Mouse (Mus musculus): ENCODE measurements around the gene Tox3.

The Tox3 gene

GRCm38 (mm10) chr8:90348178-90348925, at the start of gene Tox3:
Gene Tox3 (minus strand): TSS chr8:90348343.
- no peak for DNase-seq (ENCODE audit: low spot score)

GRCm38 (mm10) chr8:90392643-90393042, 44.5 kb upstream of the Tox3 start:
- no peak for DNase-seq (ENCODE audit: low spot score)

- DNase-seq (ENCODE audit: low spot score), result no peak
Observed at GRCm38 (mm10) chr8:90391483-90392074, 43.4 kb upstream of the Tox3 start.

GRCm38 (mm10) chr8:90390827-90391226, 42.7 kb upstream of the Tox3 start:
- no peak for DNase-seq (ENCODE audit: low spot score)

DNA sequence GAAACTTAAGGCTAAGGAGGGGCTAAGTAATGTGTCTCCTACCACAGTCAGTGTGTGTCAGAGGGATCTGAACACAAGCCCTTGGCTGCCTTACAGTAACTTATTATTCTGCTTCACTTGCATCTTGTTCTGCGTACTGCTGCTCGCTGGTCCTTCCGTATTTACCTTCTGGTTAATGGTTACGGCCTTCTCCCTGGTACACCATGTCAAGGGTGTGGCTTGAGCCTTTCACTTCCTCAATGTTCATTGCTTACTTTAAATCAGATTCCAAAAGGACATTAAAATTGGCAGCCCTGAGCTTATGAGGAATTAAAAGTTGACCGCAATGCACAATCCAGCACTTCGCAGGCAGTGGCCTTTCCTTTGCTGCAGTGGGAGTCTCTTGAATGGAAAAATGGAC, 30.9 kb upstream of the Tox3 start:
- no peak for DNase-seq (ENCODE audit: low spot score)

- DNase-seq (ENCODE audit: low spot score), result no peak
Observed at GRCm38 (mm10) chr8:90378036-90378435, 29.9 kb upstream of the Tox3 start.

GRCm38 (mm10) chr8:90371611-90372222, 23.6 kb upstream of the Tox3 start:
- DNase-seq (ENCODE audit: low spot score), result no peak

GRCm38 (mm10) chr8:90369876-90370275, 21.7 kb upstream of the Tox3 start:
- DNase-seq (ENCODE audit: low spot score), result no peak

DNA sequence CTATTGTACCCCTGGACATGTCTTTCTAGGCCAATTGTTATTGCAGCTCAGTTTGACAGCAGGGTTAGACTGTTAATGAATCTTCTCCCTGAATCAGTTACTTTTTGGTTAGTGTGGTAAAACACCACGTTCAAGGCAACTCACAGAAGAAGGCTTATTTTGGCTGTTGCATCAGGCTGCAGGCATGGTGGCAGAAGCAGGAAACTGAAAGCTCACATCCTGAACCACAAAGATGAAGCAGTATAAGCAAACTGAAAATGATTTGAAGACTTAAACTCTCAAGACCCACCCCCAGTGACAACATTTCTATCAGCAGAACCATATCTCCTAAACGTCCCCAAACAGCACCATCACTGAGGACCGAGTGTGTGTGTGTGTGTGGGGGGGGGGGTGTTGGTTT, 8.6 kb upstream of the Tox3 start:
- DNase-seq (ENCODE audit: low spot score), result no peak

DNA sequence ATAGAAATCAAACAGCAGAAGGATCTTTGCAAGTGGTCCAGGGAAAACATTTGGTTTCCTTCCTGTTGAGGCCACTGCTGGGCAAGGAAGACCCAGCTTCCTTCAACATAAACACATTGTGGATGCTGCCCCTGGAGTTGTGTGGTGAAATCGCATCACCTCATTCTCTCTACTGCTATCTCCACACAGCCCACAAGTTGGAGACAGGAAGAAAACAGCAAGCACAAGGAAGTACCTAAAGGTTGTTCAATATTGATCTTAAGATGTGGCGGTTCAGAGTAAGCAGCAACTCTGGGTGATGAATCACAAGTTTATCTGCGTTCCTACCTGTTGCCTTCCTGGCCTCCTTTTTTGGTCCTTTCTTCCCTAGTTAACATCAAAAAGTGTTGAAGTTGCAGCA, 6.6 kb upstream of the Tox3 start:
- DNase-seq (ENCODE audit: low spot score), result no peak

DNA sequence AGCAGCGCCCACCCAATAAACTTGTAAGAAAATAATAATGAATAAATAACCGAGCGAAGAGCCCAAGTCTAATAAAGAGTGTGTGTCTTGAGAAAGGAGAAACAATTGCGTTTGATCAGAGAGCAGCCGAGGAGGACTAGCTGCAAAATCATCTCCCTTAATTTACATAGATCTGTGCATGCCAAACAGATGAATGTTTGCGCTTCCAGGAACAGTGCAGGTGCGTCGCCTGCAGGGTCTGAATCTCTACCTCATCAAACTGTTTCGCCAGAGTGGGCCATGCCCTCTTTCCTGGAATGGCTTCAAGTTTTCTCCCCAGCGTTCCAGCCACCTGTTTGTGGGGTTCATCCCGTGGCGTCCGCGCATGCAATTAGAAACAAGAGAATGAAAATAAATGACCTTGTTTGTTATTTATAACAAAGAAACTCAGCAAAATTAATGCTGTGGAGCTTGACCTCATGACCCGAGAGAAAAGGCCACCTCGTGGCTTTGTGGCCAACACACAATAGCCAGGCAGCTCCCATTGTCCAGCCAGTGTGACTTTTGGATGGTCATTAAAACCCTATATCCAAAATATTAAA, 5.9 kb upstream of the Tox3 start:
- DNase-seq (ENCODE audit: low spot score), result no peak

DNA sequence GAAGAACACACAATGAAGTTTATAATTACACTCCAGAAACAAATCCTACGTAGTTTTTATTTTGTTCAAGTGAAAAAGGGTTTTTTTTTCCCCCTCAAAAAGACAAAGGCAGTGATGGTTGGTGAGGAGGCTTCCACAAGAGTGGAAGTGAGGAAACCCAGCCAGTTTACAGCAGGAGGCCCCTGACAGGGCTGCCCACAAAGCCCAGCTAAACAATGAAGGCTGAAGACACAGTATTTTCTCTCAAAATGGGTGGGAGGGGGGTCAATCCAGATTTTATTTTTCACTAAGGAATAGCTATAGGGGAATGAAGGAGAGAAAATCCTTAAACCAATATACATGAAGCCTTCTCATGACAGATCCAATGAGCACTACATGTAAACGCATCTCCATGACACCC, 5.4 kb upstream of the Tox3 start:
- no peak for DNase-seq (ENCODE audit: low spot score)

- DNase-seq (ENCODE audit: low spot score), result no peak
Observed at GRCm38 (mm10) chr8:90352991-90353390, 4.8 kb upstream of the Tox3 start.

DNA sequence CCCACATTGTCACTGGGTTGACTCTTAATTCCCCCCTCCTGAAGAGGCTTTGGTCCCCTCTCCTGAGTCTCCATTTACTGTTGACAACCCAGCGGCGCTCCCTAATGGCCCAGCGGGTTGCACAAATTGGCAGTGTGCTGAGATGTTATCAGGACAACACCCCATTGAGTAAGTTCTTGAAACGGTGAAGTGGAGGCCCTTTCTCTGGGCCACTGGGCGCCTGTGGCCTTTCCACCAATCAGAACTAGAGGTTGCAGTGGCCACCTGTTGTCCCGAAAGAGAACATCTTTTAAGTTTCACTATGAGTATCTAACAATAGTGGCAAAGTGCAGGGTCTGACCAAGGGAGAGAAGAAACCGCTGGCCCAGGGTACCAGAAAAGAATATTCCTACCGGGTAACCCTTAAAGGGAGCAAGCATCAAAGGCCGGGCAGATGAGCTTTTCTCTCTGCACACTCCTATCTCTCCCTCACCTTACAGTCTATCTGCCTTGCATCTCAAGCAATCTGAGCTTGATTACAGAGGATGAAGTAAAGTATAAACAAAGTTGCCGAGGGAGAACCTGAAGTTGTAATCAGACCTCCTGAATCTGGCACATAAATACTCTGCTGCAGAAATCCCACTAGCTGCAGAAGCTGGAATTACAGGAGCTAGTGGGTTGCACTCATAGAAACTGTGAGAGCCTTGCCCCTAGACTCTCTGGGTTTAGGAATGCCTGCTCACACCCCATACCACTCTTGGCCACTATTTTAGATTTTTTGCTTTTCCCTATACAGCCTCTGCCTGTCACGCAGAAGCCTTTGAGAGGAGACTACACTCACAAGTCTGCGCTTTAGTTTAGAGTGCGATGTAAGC, 1.8 kb upstream of the Tox3 start:
- no peak for DNase-seq (ENCODE audit: low spot score)

DNA sequence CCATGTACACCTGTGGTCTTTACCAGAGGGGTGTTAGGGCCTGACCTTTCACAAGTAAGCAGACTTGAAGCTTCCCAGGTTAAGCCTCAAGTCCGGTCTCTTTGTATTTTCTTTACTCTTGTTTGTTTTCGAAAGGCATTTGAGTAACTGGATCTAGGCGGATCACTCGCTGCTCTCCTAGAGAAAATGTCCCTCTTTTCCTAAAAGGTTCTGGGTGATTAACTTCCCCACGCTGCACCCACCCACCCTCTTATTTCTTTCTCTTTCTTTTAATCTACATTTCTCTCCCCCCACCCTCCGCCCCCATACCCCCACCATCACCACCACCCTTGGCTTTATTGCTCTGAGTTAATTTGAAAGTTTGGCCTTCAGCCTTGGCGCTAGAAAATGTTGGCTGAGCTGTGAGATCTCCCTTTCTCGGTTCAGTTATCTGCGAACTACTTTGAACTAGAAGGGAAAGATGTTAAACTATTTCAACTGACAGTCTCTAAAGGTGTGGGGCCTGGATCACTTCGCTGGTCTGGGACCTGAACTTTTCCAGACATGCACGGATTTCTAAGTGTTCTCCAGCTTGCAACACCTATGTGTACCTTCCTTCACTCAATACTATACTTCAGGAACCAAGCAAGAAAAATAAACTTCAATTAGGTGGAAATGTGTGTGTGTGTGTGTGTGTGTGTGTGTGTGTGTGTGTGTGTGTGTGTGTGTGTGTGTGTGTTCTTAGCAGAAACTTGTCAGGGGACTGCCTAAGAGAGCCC, 962 bp upstream of the Tox3 start:
- DNase-seq (ENCODE audit: low spot score), result no peak

DNA sequence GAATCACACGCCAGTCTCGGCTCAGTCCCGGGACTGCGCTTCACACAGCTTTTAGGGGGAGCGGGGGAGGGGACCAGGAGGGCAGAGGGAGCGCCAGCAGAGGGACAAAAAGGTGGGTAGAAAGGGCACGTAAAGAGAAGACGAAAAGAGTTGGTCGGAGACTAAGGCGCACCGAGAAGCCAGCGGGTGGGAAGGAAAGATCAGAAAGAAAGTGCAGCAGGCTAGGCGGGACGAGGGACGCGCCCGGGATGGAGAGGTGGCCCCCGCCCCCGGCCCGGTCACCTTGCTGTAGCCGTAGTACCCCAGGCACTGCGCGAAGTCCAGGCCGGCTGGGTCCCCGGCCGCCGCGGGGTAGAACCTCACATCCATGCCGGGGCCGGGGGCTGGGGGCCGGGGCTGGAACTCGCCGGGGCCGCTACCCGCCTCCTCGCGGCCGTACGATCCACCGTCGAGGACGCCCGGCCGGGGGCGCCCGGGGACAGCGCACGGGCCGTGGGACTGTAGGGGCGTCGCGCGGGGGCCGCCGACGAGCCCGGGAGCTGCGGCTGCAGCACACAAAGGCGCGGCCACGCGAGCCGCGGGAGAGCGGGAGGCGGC, 464 bp downstream of the Tox3 start:
- DNase-seq (ENCODE audit: low spot score), result no peak

GRCm38 (mm10) chr8:90346880-90347535, 1.1 kb downstream of the Tox3 start:
- no peak for DNase-seq (ENCODE audit: low spot score)

GRCm38 (mm10) chr8:90346138-90346879, 1.8 kb downstream of the Tox3 start:
- no peak for DNase-seq (ENCODE audit: low spot score)

- DNase-seq (ENCODE audit: low spot score), result no peak
Observed at GRCm38 (mm10) chr8:90330377-90331285, 17.5 kb downstream of the Tox3 start.
